Mouse (Mus musculus) liver, postnatal 0 days (tissue): ENCODE measurements around the gene Ensa.

Source experiments
- CTCF ChIP-seq: sonication (generic); IDR thresholded peaks from 2 replicates; pipeline ENCODE4 v1.5.1; 2016; ENCODE audit warnings: antibody characterized with exemption, low read depth
- EP300 ChIP-seq: IDR thresholded peaks from 2 replicates; pipeline ENCODE4 v1.6.1; 2016; ENCODE audit warnings: antibody characterized with exemption, low read depth, mild to moderate bottlenecking

- TF ChIP-seq CTCF (no peak), EP300 (no peak)
Observed at GRCm38 (mm10) chr3:95629755-95630154, 5.0 kb downstream of the Ensa start.
